In the genomic region with DNA sequence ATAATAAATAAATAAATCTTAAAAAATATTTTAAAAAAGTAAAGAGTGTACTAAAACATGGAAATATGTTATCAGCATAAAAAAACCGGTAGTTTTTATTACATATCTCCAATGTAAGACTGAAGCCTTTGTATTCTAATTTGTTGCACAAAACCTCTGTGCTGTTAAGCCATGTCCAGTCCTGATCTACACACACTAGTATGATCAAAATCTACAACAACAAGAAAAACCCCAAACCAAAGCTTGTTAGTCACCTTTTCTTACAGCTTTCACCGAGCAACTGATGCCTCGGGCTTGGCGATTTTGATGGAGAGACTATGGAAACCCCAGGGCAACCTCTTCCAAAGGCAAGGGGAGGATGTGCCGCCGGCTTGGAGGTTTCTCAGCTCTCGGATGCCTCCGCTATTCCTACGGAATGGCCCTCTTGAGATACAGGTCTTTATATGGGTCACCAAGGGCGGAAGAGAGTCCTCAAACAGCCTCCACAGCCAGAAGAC, we compare ENCODE assay signal across 8 mouse cellular contexts. TPM values are rescaled to one million over a fixed set of nuclear protein-coding genes. Genes with fewer than 3 reads are reported as not detected.
DNase-seq lines count a peak whose midpoint lies in the region; ATAC-seq and TF ChIP-seq lines count a peak whose summit lies in the region.

No protein-coding gene starts in this region.

- H3K9me3 ChIP-seq in heart, embryonic 12.5 days (replicated peaks), result no peaks in the 10 kb centered on the region
- H3K9me3 ChIP-seq in ES-E14 (ENCODE audit: control insufficient read depth, insufficient read depth, low read depth, low read length), result no peaks in the 10 kb centered on the region
- no peaks in the 10 kb centered on the region for H3K9me3 ChIP-seq in hindbrain, embryonic 10.5 days
- H3K9me3 ChIP-seq in megakaryocyte, embryonic 14.5 days, result no peaks in the 10 kb centered on the region

- no peaks in the 10 kb centered on the region for H3K27me3 ChIP-seq in heart, embryonic 12.5 days (replicated peaks)
- no peaks in the 10 kb centered on the region for H3K27me3 ChIP-seq in hindbrain, embryonic 10.5 days (ENCODE audit: insufficient read depth, poor library complexity, severe bottlenecking)
- H3K27me3 ChIP-seq in megakaryocyte, embryonic 14.5 days (replicated peaks), result no peaks in the 10 kb centered on the region

- peak overlapping the region; percentile 92 for H3K4me3 ChIP-seq in heart, embryonic 12.5 days
- H3K4me3 ChIP-seq in ES-E14 (ENCODE audit: insufficient read depth in 1 of 2, low read depth in 1 of 2, low read length in 2 of 2, poor library complexity in 1 of 2, severe bottlenecking in 1 of 2), result peak overlapping the region; percentile 77 to 90
- peak overlapping the region; percentile 87 for H3K4me3 ChIP-seq in hindbrain, embryonic 10.5 days
- H3K4me3 ChIP-seq in megakaryocyte, embryonic 14.5 days (replicated peaks), result peak overlapping the region; percentile 95

- H3K36me3 ChIP-seq in heart, embryonic 12.5 days, result peaks cover 29% of the 10 kb centered on the region
- peaks cover 4% of the 10 kb centered on the region for H3K36me3 ChIP-seq in ES-E14 (ENCODE audit: control insufficient read depth, insufficient read depth, low read length, poor library complexity, severe bottlenecking)
- peaks cover 40% of the 10 kb centered on the region for H3K36me3 ChIP-seq in hindbrain, embryonic 10.5 days
- H3K36me3 ChIP-seq in megakaryocyte, embryonic 14.5 days (replicated peaks; ENCODE audit: low read length), result peaks cover 40% of the 10 kb centered on the region

- in situ Hi-C loops in ES-E14 (cut with MboI; ENCODE audit: low sequenced_read_pairs in 2 of 2, unreplicated experiment in 2 of 2), result no loop called here

- peak overlapping the region; percentile 95 for H3K9ac ChIP-seq in heart, embryonic 12.5 days
- peak overlapping the region; percentile 99 for H3K9ac ChIP-seq in ES-E14 (ENCODE audit: insufficient read depth, low read depth, low read length, poor library complexity, severe bottlenecking)

- H3K27ac ChIP-seq in heart, embryonic 12.5 days (ENCODE audit: poor library complexity, severe bottlenecking), result peak overlapping the region; percentile 44; the same call in 1 of the 2 replicates
- H3K27ac ChIP-seq in ES-E14 (ENCODE audit: insufficient read depth, low read depth, low read length, poor library complexity, severe bottlenecking), result peak overlapping the region; percentile 66; the same call in 1 of the 2 replicates
- H3K27ac ChIP-seq in hindbrain, embryonic 10.5 days, result peak overlapping the region; percentile 94

- no peak for DNase-seq in heart, adult 18-20 months
- no peak for DNase-seq in ES-E14 (ENCODE audit: low read depth, low spot score)
- no peak for DNase-seq in hindbrain, embryonic 10.5 days (ENCODE audit: low spot score)
- DNase-seq in cerebellum, adult 11 months, result no peak
- DNase-seq in B cell, adult 2 months, result no peak
- DNase-seq in adrenal gland, adult 2 months, result no peak

- ATAC-seq in heart, embryonic 12.5 days (ENCODE audit: insufficient number of reproducible peaks, low FRiP score), result peak; percentile 5; the same call in 1 of the 2 replicates

- H3K4me1 ChIP-seq in heart, embryonic 12.5 days (replicated peaks), result peaks cover 8% of the 10 kb centered on the region
- H3K4me1 ChIP-seq in ES-E14 (ENCODE audit: control insufficient read depth in 2 of 2, insufficient read depth in 2 of 2, low read length in 2 of 2, poor library complexity in 1 of 2), result peaks cover 2 to 7% of the 10 kb centered on the region in 2 experiments; a peak in 1 of 4 replicates
- H3K4me1 ChIP-seq in hindbrain, embryonic 10.5 days (replicated peaks), result peaks cover 16% of the 10 kb centered on the region
- peaks cover 24% of the 10 kb centered on the region for H3K4me1 ChIP-seq in megakaryocyte, embryonic 14.5 days

- peak overlapping the region; percentile 71 for H3K4me2 ChIP-seq in heart, embryonic 12.5 days

- 1% methylated on average over 10 of the region's 10 CpGs for WGBS in heart, embryonic 12.5 days
- WGBS in hindbrain, embryonic 10.5 days, result 1% methylated on average over 10 of the region's 10 CpGs

TF ChIP-seq in ES-E14, 5 proteins besides CTCF, POLR2A, EP300 and RAD21:
- no peak for TF ChIP-seq HCFC1 (IDR thresholded peaks at IDR 0.05; ENCODE audit: borderline replicate concordance, insufficient read depth, low read length)
- no peak for TF ChIP-seq MAFK (IDR thresholded peaks at IDR 0.05; ENCODE audit: insufficient read depth, low read depth, low read length)
- no peak for TF ChIP-seq CHD2 (IDR thresholded peaks at IDR 0.05; ENCODE audit: low read depth, low read length)
- no peak for TF ChIP-seq ZC3H11A (IDR thresholded peaks at IDR 0.05; ENCODE audit: borderline replicate concordance, low read depth, low read length)
- TF ChIP-seq ZNF384 (IDR thresholded peaks at IDR 0.05; ENCODE audit: low read depth, low read length), result no peak

RNA-seq across cellular contexts. Expression of a gene that starts 0.3 kb away (rescaled TPM):
- 78.5 and 80.5 TPM in 2 replicates for polyA plus RNA-seq in heart, embryonic 12.5 days (2016; fragmentation: Nextera tagmentation; extraction: Ambion mirVana)
- 100 to 1,000 TPM in 1 of 2 experiments, 10 to 100 TPM in 1; 91.2 to 103 TPM for total RNA-seq in heart, adult 18-20 months (2021)
- 29.4 and 34.4 TPM in 2 replicates for total RNA-seq in ES-E14 (2012; rRNA removed)
- 50.9 and 56.0 TPM in 2 replicates for polyA plus RNA-seq in hindbrain, embryonic 10.5 days (2016; fragmentation: Nextera tagmentation; extraction: Ambion mirVana)
- polyA plus RNA-seq in megakaryocyte, embryonic 14.5 days (2012; ENCODE audit: insufficient read depth, low replicate concordance), result 26.3 and 36.1 TPM in 2 replicates
- total RNA-seq in adrenal gland, adult 2 months (2021), result 100 to 1,000 TPM; 224 to 279 TPM
- 28.2 and 33.4 TPM in 2 replicates for polyA plus RNA-seq in adrenal gland, adult 2 months (2012; rRNA removed)

RNA-seq across cellular contexts. Expression of a gene that starts 0.4 kb away (rescaled TPM):
- polyA plus RNA-seq in heart, embryonic 12.5 days (2016; fragmentation: Nextera tagmentation; extraction: Ambion mirVana), result 31.3 and 33.0 TPM in 2 replicates
- total RNA-seq in heart, adult 18-20 months (2021), result 10 to 100 TPM; 11.7 to 15.0 TPM
- total RNA-seq in ES-E14 (2012; rRNA removed), result 30.9 and 38.6 TPM in 2 replicates
- 30.9 and 40.5 TPM in 2 replicates for polyA plus RNA-seq in hindbrain, embryonic 10.5 days (2016; fragmentation: Nextera tagmentation; extraction: Ambion mirVana)
- polyA plus RNA-seq in megakaryocyte, embryonic 14.5 days (2012; ENCODE audit: insufficient read depth, low replicate concordance), result 0.63 and 3.8 TPM in 2 replicates
- total RNA-seq in adrenal gland, adult 2 months (2021), result 10 to 100 TPM; 21.6 to 26.7 TPM
- polyA plus RNA-seq in adrenal gland, adult 2 months (2012; rRNA removed), result 2.7 and 3.5 TPM in 2 replicates

RNA-seq across cellular contexts. Expression of a gene that starts 40.0 kb away (rescaled TPM):
- polyA plus RNA-seq in heart, embryonic 12.5 days (2016; fragmentation: Nextera tagmentation; extraction: Ambion mirVana), result 0.15 and 0.22 TPM in 2 replicates
- total RNA-seq in heart, adult 18-20 months (2021), result 1 to 10 TPM in 1 of 2 experiments, under 1 TPM in 1; 0.15 to 1.0 TPM
- total RNA-seq in ES-E14 (2012; rRNA removed), result 0.04 and 0.11 TPM in 2 replicates
- 0.10 and 0.12 TPM in 2 replicates for polyA plus RNA-seq in hindbrain, embryonic 10.5 days (2016; fragmentation: Nextera tagmentation; extraction: Ambion mirVana)
- polyA plus RNA-seq in megakaryocyte, embryonic 14.5 days (2012; ENCODE audit: insufficient read depth, low replicate concordance), result 0.34 and 0.40 TPM in 2 replicates
- total RNA-seq in adrenal gland, adult 2 months (2021), result under 1 TPM; 0.28 to 0.35 TPM
- polyA plus RNA-seq in adrenal gland, adult 2 months (2012; rRNA removed), result 0.40 TPM in 2 replicates

Comparison
In these comparisons a context has a peak if more than half of its experiments do, and no peak if none do; other contexts are left out.
1. H3K27ac ChIP-seq: peak in every context shown above with its lines; median percentile 94 in hindbrain, embryonic 10.5 days; 66 in ES-E14; 44 in heart, embryonic 12.5 days.